Mouse (Mus musculus) stomach, embryonic 16.5 days (tissue): Measurements from ENCODE around the gene Sult1a1. TPM values are rescaled to one million over a fixed set of nuclear protein-coding genes. Genes with fewer than 3 reads are reported as not detected.

Source experiments
- ATAC-seq: fragments of 200-750 bp; cut with Nextera tagmentation; 2 replicates; pipeline ENCODE4 v1.8.0; 2017; ENCODE audit warnings: moderate number of reproducible peaks, moderate TSS enrichment; ENCODE audit not compliant: insufficient read depth, low FRiP score
- H3K27ac ChIP-seq: fragments of 300-500 bp; sonication (generic); 2 replicates; pipeline ENCODE4 v1.5.1; 2014; ENCODE audit warnings: low read length
- H3K27me3 ChIP-seq: fragments of 300-500 bp; sonication (generic); 2 replicates; pipeline ENCODE4 v1.6.1; 2014; ENCODE audit warnings: low read length, control low read depth, mixed read lengths; ENCODE audit not compliant: control insufficient read depth, insufficient read depth
- H3K36me3 ChIP-seq: fragments of 300-500 bp; sonication (generic); 2 replicates; pipeline ENCODE4 v1.6.1; 2014; ENCODE audit warnings: low read length; ENCODE audit not compliant: control insufficient read depth, insufficient read depth
- H3K4me1 ChIP-seq: fragments of 300-500 bp; sonication (generic); 2 replicates; pipeline ENCODE4 v1.6.1; 2014; ENCODE audit warnings: low read length, control low read depth, mixed read lengths; ENCODE audit not compliant: control insufficient read depth, insufficient read depth
- H3K4me2 ChIP-seq: fragments of 300-500 bp; sonication (generic); 2 replicates; pipeline ENCODE4 v1.6.1; 2014; ENCODE audit warnings: low read depth, low read length, mixed read lengths
- H3K4me3 ChIP-seq: fragments of 300-500 bp; sonication (generic); replicated peaks from 2 replicates; pipeline ENCODE4 v1.5.1; 2014; ENCODE audit warnings: mild to moderate bottlenecking, low read length
- H3K9ac ChIP-seq: fragments of 300-500 bp; sonication (generic); 2 replicates; pipeline ENCODE4 v1.6.1; 2014; ENCODE audit warnings: low read length
- H3K9me3 ChIP-seq: fragments of 300-500 bp; sonication (generic); replicated peaks from 2 replicates; pipeline ENCODE4 v1.6.1; 2016; ENCODE audit warnings: low read length, control low read depth; ENCODE audit not compliant: control insufficient read depth
- WGBS: fragments of 180-500 bp; shearing (Covaris S2); extraction: QIAGEN DNeasy Blood & Tissue Kit; methylation state at CpG from one replicate; pipeline ENCODE4 v1.1.7; 2014; 5-methylcytosine and 5-hydroxymethylcytosine counted together
- polyA plus RNA-seq: library from polyadenylated mRNA; unstranded; fragments of >200 nt; fragmentation: Nextera tagmentation; extraction: Ambion mirVana; gene quantifications from 2 replicates; pipeline ENCODE4 v1.2.1, GENCODE M21; 2015

The Sult1a1 gene
- polyA plus RNA-seq, 1 experiment from 2014 or later: 11.9 TPM

GRCm38 (mm10) chr7:126708175-126708952 lies 32.1 kb upstream of the Sult1a1 start:
- Histone ChIP-seq H3K27ac (no peak overlapping the region), H3K9me3 (0 out of 2 replicates have a peak, but pooled peaks cover 3% of the 10 kb centered on the region), H3K4me3 (no peak overlapping the region), H3K4me1 (peaks cover 11% of the 10 kb centered on the region), H3K4me2 (no peak overlapping the region), H3K27me3 (peaks cover under 1% of the 10 kb centered on the region; the same call in 1 of the 2 replicates), H3K9ac (no peak overlapping the region), H3K36me3 (no peaks in the 10 kb centered on the region)
- 79% methylated on average over 10 of the region's 10 CpGs for whole genome bisulfite sequencing
- no peak for ATAC-seq

- H3K36me3 ChIP-seq: no peaks in the 10 kb centered on the region
- H3K4me3 ChIP-seq: no peak within 1 kb of the TSS
- H3K9me3 ChIP-seq: 0 out of 2 replicates have a peak, but pooled peaks cover 3% of the 10 kb centered on the region
- no peak for ATAC-seq
- H3K27me3 ChIP-seq: peaks cover 7% of the 10 kb centered on the region; the same call in 1 of the 2 replicates
- H3K27ac ChIP-seq: no peak within 1 kb of the TSS
- H3K4me1 ChIP-seq: peaks cover 11% of the 10 kb centered on the region
- H3K4me2 ChIP-seq: no peak within 1 kb of the TSS
- 79% methylated on average over 19 of the region's 19 CpGs for WGBS
- no peak within 1 kb of the TSS for H3K9ac ChIP-seq
These were observed 31.4 kb upstream of the Sult1a1 start, which contains the start of gene Coro1a for GRCm38 (mm10) chr7:126707442-126708174. TSS of gene Coro1a (minus strand) at chr7:126707787.

DNA sequence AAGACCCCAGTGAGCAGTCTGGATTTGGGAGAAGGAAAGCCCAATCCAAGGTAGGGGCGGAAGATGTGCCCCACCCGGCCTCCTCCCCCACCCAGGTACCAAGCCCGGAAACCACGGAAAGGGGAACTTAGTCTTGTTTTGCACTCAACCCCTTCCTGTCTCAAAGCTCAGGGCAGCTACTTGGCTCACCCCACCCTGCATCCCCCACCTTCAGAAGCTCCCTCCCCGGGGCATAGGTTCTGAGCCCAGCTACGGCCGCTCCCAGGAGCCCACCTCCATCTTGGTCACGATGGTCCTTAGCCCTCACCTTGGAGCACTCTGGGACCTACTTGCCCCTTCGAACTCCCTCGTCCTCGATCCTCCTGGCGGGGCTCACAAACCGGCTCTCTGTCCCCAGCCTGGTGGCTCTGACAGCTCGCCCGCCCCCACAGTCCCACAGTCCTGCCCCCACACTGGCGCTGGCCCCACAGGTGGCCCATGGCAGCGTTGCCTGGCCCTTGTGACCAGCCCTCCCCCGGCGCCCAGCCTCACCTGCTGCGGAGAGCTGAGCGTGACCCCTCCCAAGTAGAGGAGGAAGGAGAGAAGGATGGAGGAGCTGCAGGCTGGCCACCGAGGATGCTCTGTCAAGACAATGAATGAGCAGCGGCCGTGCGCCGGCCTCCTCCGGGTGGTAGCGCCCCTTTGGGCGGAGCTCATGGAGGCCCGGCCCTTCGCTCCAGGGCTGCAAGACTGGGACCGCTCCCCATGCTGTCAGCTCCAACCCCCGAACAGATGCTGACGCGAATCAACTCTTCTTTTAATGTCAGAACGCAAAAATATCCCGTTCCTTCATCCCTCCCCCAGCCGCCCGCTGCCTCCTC lies 28.1 kb upstream of the Sult1a1 start:
- Histone ChIP-seq H3K4me1 (peaks cover 16% of the 10 kb centered on the region), H3K36me3 (no peaks in the 10 kb centered on the region), H3K9me3 (0 out of 2 replicates have a peak, but pooled peaks cover 3% of the 10 kb centered on the region), H3K4me2 (peak overlapping the region; percentile 76), H3K4me3 (peak overlapping the region; percentile 46), H3K9ac (peak overlapping the region; percentile 66), H3K27me3 (peaks cover 10% of the 10 kb centered on the region; the same call in 1 of the 2 replicates), H3K27ac (peak overlapping the region; percentile 24; the same call in 1 of the 2 replicates)
- WGBS: 2% methylated on average over 39 of the region's 39 CpGs
- ATAC-seq: peak; percentile 68; the same call in 1 of the 2 replicates

- WGBS: 23% methylated on average over 7 of the region's 7 CpGs
- H3K4me3 ChIP-seq: peak overlapping the region; percentile 46
- H3K27ac ChIP-seq: peak overlapping the region; percentile 17; the same call in 1 of the 2 replicates
- no peak overlapping the region for H3K4me2 ChIP-seq
- H3K9ac ChIP-seq: peak overlapping the region; percentile 51
- H3K4me1 ChIP-seq: peaks cover 16% of the 10 kb centered on the region
- no peaks in the 10 kb centered on the region for H3K9me3 ChIP-seq
- no peaks in the 10 kb centered on the region for H3K36me3 ChIP-seq
- peaks cover 10% of the 10 kb centered on the region; the same call in 1 of the 2 replicates for H3K27me3 ChIP-seq
- no peak for ATAC-seq
These were observed 27.5 kb upstream of the Sult1a1 start for GRCm38 (mm10) chr7:126703757-126704077.

GRCm38 (mm10) chr7:126702861-126703756 lies 26.9 kb upstream of the Sult1a1 start:
- Histone ChIP-seq H3K4me3 (peak overlapping the region; percentile 46), H3K9ac (peak overlapping the region; percentile 51), H3K4me1 (peaks cover 16% of the 10 kb centered on the region), H3K27me3 (peaks cover 10% of the 10 kb centered on the region; the same call in 1 of the 2 replicates), H3K4me2 (no peak overlapping the region), H3K36me3 (no peaks in the 10 kb centered on the region), H3K27ac (peak overlapping the region; percentile 17; the same call in 1 of the 2 replicates), H3K9me3 (no peaks in the 10 kb centered on the region)
- no peak for ATAC-seq
- 67% methylated on average over 12 of the region's 12 CpGs for WGBS

DNA sequence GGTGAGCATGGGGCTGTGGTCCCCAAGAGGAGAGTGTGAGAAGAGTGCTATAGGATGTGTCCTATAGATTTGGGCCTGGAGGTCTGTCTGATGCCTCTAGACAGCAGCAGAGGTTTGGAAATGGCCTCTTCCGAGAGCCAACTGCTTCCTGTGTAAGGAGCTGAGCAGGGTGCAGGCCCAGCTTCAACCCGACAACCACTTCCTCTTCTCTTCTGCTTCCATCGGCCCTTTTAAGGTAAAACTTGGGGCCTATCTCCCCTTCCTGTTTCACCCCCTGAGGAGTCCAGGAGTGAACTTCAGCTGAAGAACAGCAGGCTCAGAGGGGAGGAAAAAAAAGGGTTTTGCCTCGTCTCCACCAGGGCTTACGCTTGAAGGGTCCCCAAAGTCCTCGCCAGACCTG lies 26.1 kb upstream of the Sult1a1 start:
- Histone ChIP-seq H3K4me2 (no peak overlapping the region), H3K36me3 (no peaks in the 10 kb centered on the region), H3K27me3 (peaks cover 10% of the 10 kb centered on the region; the same call in 1 of the 2 replicates), H3K9me3 (no peaks in the 10 kb centered on the region), H3K27ac (peak overlapping the region; percentile 17), H3K4me1 (peaks cover 16% of the 10 kb centered on the region), H3K4me3 (0 out of 2 replicates have a peak overlapping the region, but pooled peaks have one; percentile 8), H3K9ac (peak overlapping the region; percentile 18)
- no peak for ATAC-seq
- 63% methylated on average over 6 of the region's 6 CpGs for WGBS

DNA sequence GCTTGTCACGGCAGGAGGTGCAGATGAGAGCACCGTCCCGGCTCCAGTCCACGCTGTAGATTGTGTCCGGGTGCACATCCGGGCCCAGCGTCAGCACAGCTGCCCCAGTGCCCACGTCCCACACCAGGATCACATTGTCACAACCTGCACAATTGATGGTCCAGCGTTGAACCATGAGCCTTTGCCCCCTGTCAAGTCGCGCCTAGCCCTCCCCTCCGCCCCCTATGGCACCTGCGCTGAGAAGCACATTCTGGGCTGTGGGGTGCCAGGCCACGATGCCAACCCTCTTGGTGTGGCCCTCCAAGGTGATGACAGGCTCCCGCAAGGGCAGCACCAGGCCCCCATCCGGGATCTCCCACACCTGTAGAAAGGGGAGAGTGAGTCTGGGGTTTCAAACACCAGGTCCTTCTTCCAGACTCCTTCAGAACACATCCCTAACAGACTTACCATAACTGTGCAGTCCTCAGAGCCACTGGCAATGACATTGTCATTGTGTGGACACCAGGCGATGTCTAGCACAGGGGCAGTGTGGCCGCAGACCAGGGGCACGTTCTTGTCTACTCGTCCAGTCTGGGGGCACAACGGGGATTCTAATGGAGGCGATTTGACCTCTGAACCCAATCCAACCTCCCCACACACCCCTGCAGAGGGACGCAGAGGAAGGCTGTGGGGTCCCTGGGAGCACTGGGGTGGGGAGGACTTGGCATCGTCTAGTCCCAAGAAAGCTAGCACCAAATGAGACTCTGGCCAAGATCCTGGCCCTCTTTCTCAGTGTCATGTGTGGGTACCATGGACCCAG lies 25.5 kb upstream of the Sult1a1 start:
- Histone ChIP-seq H3K27ac (peak overlapping the region; percentile 15; the same call in 1 of the 2 replicates), H3K9ac (peak overlapping the region; percentile 18; the same call in 1 of the 2 replicates), H3K4me2 (peak overlapping the region; percentile 38), H3K4me1 (peaks cover 20% of the 10 kb centered on the region), H3K4me3 (peak overlapping the region; percentile 8; the same call in 1 of the 2 replicates), H3K9me3 (no peaks in the 10 kb centered on the region), H3K36me3 (no peaks in the 10 kb centered on the region), H3K27me3 (peaks cover 10% of the 10 kb centered on the region; the same call in 1 of the 2 replicates)
- WGBS: 54% methylated on average over 24 of the region's 24 CpGs
- no peak for ATAC-seq
